Mouse (Mus musculus): Measurements from ENCODE around the gene Dab1. TPM values are rescaled to one million over a fixed set of nuclear protein-coding genes. Genes with fewer than 3 reads are reported as not detected.
A peak's percentile ranks its signal among the peaks of the same experiment; 100 is the strongest.

Dab1 gene
- 100 to 1,000 TPM; 159 to 164 TPM for total RNA-seq (2021)

GRCm38 (mm10) chr4:103619321-103619945 lies at the start of gene Dab1:
Dab1 (plus strand) TSS chr4:103619359.
- DNase-seq = peak; percentile 7
- intact Hi-C loops (cut with DNase I) = no loop called here

DNA sequence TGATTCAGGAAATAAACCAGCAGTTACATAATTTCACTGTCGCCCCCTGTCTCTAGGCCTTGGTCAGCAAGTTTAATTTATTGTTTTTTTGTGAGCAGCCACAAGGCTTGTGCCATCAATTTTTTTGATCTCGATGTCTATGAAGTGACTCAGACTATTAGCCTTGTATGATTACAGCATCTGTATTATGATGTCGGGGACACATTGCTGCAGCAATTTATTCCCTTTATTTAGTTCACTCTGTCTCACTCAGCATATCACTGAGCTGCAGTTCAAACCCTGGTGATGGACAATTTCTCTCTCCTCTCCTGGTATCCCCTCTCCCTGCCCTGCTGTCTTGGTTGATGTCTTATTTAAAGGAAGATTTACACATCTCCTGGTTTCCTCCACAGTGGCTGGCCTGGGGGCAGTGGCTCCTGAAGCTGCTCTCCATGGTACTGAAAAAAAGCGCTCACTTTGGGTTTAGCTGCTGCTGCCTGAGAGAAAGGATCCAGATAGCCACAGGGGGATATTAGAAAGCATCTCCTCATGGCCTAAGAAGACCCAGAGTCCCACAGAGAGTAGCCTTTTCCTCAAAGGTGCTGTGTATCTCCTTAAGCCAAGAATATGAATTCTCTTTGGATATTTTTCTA lies 47.3 kb upstream of the Dab1 start:
- no peak for DNase-seq
- intact Hi-C loops (cut with DNase I) = no loop called here

DNA sequence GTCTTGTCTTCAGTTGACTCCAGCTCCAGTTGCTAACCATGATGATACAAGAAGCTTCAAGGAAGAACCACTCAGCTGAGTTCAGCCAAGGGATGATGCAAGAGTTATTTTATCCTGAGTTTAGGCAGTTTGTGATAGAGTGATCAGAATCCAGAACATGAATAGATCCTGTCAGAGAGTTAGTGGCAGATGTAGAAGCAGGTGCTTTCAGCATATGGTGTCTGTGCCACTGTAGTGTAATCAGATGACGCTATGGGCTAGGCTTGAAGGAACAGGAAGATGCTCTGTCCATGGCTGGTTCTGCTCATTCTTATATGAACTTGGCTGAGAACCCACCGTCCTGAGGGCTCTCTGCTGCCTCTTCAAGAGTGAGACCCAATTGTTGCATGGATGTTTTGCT lies 43.6 kb upstream of the Dab1 start:
- no peak for DNase-seq
- intact Hi-C loops (cut with DNase I) = no loop called here

DNA sequence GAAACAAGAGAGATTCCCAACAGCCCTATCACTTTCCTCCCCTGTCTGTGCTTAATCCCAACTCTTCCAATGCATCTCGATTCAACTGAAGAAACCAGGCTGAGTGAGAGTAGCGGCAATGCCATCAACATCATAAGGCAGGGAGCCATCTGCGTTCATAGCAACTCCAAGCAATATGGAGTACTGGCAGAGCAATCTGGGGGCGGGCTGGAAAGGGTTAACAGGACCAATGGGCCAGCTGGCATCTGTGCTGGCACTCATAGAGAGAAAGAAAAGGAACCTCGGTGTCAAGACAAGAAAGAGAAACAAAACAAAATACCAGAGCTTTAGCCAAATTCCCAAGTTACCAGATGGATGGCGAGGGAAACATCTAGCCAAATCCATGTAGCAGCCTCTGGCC lies 42.9 kb upstream of the Dab1 start:
- intact Hi-C loops (cut with DNase I) = no loop called here
- peak; percentile 73 for DNase-seq

DNA sequence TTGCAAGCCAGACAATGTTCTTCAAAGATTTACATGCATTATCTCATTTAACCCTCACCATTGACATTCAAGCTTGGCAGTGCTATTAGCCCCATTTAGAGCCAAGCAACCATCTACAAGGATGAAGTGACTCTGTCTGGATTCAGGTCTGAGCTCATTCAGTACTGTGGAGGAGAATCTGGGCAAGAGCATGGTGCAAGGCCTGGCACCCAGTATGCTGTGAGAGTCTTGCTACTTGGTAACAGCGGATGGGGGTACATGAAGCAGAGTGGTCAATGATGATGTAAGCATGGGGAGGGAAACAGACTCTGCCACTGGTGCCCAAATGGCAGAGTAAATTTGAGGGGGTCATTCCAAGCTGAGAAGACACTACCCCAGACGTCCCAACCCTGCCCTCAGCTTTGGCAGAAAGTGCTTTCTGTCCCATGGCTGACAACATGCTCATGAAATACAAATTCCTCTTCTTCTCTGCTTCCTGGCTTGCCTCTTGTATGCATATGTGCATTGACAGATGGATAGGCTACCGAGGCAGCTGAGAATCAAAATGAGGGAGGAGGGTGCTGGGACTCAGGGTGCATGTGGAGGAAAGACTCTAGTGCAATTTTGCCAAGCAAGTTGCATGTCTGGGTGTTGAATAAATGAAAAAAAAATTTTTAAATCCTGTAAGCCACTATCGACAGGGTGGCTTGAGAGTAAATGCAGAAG lies 41.9 kb upstream of the Dab1 start:
- DNase-seq = no peak
- intact Hi-C loops (cut with DNase I) = no loop called here

- no peak for DNase-seq
- intact Hi-C loops (cut with DNase I) = no loop called here
Observed at GRCm38 (mm10) chr4:103577821-103578220, 41.3 kb upstream of the Dab1 start.

DNA sequence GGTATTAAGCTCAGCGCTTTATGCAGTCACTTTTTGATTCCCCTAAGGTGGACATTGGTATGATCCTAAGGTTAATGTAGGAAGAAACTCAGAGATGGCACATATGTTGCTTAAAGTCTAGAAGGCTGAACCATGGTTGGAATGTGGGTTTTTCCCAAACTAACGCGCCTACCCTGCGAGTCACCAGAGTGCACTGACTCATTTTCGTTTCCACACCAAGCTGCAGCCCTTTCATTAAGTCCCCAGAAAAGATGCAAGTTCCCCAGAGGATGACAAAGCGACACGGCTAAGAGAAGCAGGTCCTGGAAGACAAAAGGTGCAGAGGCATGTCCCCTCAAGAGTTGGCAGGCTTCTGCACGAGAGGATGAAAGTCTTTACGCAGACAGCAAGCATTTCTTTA lies 39.1 kb upstream of the Dab1 start:
- DNase-seq = no peak
- intact Hi-C loops (cut with DNase I) = no loop called here

DNA sequence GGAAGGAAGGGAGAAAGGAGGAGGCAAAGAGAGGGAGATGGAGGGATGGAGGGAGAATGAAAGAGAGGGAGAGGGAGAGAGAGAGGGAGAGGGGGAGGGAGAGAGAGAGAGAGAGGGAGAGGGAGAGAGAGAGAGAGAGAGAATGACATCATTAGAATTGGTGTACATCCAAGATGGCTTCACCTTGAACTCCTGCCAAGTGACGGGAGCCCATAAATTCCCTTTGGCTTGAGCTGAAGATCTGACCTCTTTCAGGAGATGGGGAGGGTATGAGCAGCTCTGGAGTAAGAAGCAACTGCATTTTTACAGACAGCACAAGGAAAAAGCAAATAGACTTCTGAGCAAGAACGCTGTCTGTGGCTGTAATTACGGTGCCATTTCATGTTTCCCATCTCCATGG lies 4.1 kb upstream of the Dab1 start:
- intact Hi-C loops (cut with DNase I) = no loop called here

GRCm38 (mm10) chr4:103619946-103620371 lies 800 bp downstream of the Dab1 start:
- intact Hi-C loops (cut with DNase I) = loop anchor here (5.0 kb wide), 1 partner anchor 747 kb away; no protein-coding TSS in a partner anchor
- peak; percentile 22 for DNase-seq

More for the DNA sequence above, 4.1 kb upstream of the Dab1 start:
- peak; percentile 12 for DNase-seq

GRCm38 (mm10) chr4:103620590-103621155 lies 1.5 kb downstream of the Dab1 start:
- DNase-seq = no peak
- intact Hi-C loops (cut with DNase I) = loop anchor here (5.0 kb wide), 1 partner anchor 747 kb away; no protein-coding TSS in a partner anchor

DNA sequence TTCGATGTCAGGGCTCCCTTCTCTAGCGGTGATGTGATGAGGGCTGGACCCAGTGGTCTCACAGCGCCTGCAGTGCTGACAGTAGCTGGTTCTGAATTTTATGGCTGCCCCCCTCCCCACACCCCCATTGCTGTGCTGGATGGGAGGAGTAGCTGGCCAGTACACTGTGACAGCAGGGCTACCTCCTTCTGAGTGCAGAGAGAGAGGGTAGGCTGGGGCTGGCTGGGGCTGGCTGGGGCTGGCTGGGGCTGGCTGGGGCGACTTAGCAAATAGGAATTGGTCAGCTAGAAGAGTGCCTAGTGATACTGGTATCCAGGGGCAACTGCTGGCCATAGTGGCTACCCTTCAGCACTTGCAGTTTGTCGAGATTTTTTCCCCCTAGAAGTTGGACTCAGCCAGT lies 2.4 kb downstream of the Dab1 start:
- intact Hi-C loops (cut with DNase I) = loop anchor here (5.0 kb wide), 1 partner anchor 746 kb away; no protein-coding TSS in a partner anchor
- peak; percentile 10 for DNase-seq

DNA sequence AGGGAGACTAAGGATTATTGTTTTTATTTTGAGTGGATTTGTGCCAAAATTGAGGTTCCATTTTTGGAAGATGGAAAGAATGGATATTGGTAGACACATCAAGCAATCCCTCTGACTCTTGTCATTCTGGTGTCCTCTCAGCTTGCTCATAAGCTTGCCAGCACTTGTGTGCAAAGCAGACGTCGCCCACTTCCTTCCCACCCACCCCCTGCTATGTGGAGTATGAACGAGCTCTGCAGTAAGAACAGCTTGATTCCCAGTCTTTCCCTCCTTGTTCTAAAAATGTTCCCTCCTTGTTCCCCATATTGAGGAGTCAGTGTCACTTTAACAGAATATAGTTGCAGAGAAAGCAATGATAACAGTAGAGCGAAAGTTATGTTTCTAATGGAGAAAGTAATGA lies 11.0 kb downstream of the Dab1 start:
- intact Hi-C loops (cut with DNase I) = no loop called here

GRCm38 (mm10) chr4:103636168-103636776 lies 17.1 kb downstream of the Dab1 start:
- DNase-seq = no peak
- intact Hi-C loops (cut with DNase I) = no loop called here

More for the DNA sequence above, 11.0 kb downstream of the Dab1 start:
- DNase-seq = no peak

GRCm38 (mm10) chr4:103648209-103648896 lies 29.2 kb downstream of the Dab1 start:
- DNase-seq = no peak
- intact Hi-C loops (cut with DNase I) = no loop called here

- intact Hi-C loops (cut with DNase I) = no loop called here
- DNase-seq = no peak
Observed at GRCm38 (mm10) chr4:103655740-103656139, 36.6 kb downstream of the Dab1 start.

- peak; percentile 21 for DNase-seq
- intact Hi-C loops (cut with DNase I) = no loop called here
Observed at GRCm38 (mm10) chr4:103661386-103661785, 42.2 kb downstream of the Dab1 start.

GRCm38 (mm10) chr4:103667438-103667837 lies 48.3 kb downstream of the Dab1 start:
- intact Hi-C loops (cut with DNase I) = no loop called here
- DNase-seq = no peak

GRCm38 (mm10) chr4:103677195-103677594 lies 58.0 kb downstream of the Dab1 start:
- no peak for DNase-seq
- intact Hi-C loops (cut with DNase I) = no loop called here

- no peak for DNase-seq
- intact Hi-C loops (cut with DNase I) = no loop called here
Observed at GRCm38 (mm10) chr4:103678501-103678900, 59.3 kb downstream of the Dab1 start.

DNA sequence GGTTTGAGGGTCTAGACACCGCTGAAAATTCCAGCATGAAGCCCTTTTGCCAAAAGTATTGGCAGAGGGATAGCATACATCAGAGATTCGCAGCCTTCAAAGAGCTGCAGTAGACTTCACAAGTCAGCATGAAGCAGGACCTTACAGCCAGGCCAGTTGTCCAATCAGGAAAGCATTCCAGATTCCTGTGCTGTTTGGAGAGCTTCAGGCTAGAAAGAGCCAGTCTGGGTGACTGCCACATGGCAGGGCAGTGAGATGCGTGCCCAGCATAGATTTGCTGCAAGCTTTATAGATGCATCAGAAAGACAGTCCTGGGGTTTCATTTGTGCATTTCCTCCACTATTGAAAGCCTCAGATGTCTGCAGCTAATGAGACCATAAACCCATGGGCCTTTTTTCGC lies 66.0 kb downstream of the Dab1 start:
- intact Hi-C loops (cut with DNase I) = no loop called here
- peak; percentile 73 for DNase-seq

Data from left cerebral cortex, postnatal 4 days (tissue).